ENCODE assay signal across 27 mouse cellular contexts in the genomic region with DNA sequence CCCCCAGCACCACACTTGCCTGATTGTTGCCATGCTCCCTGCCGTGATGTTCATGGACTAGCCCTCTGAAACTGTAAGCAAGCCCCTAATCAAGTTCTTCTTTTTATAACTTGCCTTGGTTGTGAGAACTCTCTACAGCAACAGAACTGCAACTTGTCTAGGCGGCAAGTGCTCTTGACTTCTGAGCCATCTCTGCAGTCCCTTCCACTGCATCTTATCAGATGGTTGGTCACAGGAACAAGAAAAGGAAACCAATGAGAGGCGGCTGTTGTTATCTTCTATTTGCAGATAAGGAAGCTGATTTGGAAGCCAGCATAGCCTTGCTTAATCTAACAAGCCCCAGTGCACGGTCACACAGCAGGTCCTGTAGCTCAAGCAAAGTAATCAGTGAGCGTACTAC. TPM values are rescaled to one million over a fixed set of nuclear protein-coding genes. Genes with fewer than 3 reads are reported as not detected.
DNase-seq lines count a peak whose midpoint lies in the region; ATAC-seq and TF ChIP-seq lines count a peak whose summit lies in the region.
"Had no signal": no experiment of that assay in that cellular context is flagged by ENCODE, and none has a peak within 500 bp of the region (broad histone marks: within the 10 kb centered on the region; RNA-seq: fewer than 3 reads in every experiment).

No protein-coding gene starts in this region.

- H3K9me3 ChIP-seq in intestine, embryonic 15.5 days, result no peaks in the 10 kb centered on the region
- no peaks in the 10 kb centered on the region for H3K9me3 ChIP-seq in intestine, embryonic 16.5 days (ENCODE audit: control insufficient read depth, low read length)
- H3K9me3 ChIP-seq in G1E (replicated peaks), result no peaks in the 10 kb centered on the region; the same call in 1 of the 2 replicates
- no peaks in the 10 kb centered on the region for H3K9me3 ChIP-seq in midbrain, postnatal 0 days (ENCODE audit: low read length)
- H3K9me3 ChIP-seq in liver, embryonic 11.5 days (ENCODE audit: control insufficient read depth, low read length), result no peaks in the 10 kb centered on the region
- H3K9me3 ChIP-seq: heart, embryonic 13.5 days; midbrain, embryonic 12.5 days; neural tube, embryonic 13.5 days had no signal

- DNase-seq in G1E (ENCODE audit: low spot score), result no peak
- DNase-seq in yolk sac, embryonic 10.5 days (ENCODE audit: low spot score), result peak; percentile 56
- DNase-seq in midbrain, postnatal 0 days (ENCODE audit: low spot score), result no peak
- DNase-seq in liver, embryonic 11.5 days (ENCODE audit: low spot score), result no peak
- DNase-seq: adrenal gland, adult 2 months; cerebellum, adult 8-10 months; cerebellum, postnatal 25 days; gastrocnemius, adult 2 months; gastrocnemius, postnatal 36 days; heart, postnatal 10 days; kidney, adult 8-10 months; kidney, postnatal 4 days; left cerebral cortex, postnatal 4 days; thymus, adult 2 months; thymus, postnatal 36 days had no signal

- H3K4me2 ChIP-seq in intestine, embryonic 15.5 days (replicated peaks), result no peak overlapping the region
- H3K4me2 ChIP-seq in intestine, embryonic 16.5 days (ENCODE audit: low read depth, low read length), result no peak overlapping the region
- no peak overlapping the region for H3K4me2 ChIP-seq in midbrain, postnatal 0 days (ENCODE audit: low read depth, low read length, poor library complexity, severe bottlenecking)
- H3K4me2 ChIP-seq in liver, embryonic 11.5 days, result no peak overlapping the region
- H3K4me2 ChIP-seq: heart, embryonic 13.5 days; midbrain, embryonic 12.5 days; neural tube, embryonic 13.5 days had no signal

- WGBS in intestine, embryonic 15.5 days, result 65% methylated on average over 5 of the region's 5 CpGs
- 59% methylated on average over 5 of the region's 5 CpGs for WGBS in intestine, embryonic 16.5 days
- WGBS in midbrain, postnatal 0 days, result 89% methylated on average over 5 of the region's 5 CpGs
- 25% methylated on average over 5 of the region's 5 CpGs for WGBS in liver, embryonic 11.5 days

- ATAC-seq in intestine, embryonic 15.5 days, result 0 out of 2 replicates have a peak, but pooled peaks have one; percentile 42
- ATAC-seq in intestine, embryonic 16.5 days, result no peak
- peak; percentile 88 for ATAC-seq in G1E (ENCODE audit: extremely low read depth, insufficient number of reproducible peaks, low FRiP score, poor library complexity, severe bottlenecking)
- ATAC-seq in hematopoietic stem cell, adult 5-6 weeks (replicated peaks in 1 of 2; ENCODE audit: insufficient read depth in 1 of 2, low FRiP score in 2 of 2, low TSS enrichment in 1 of 2, low read depth in 1 of 2, poor library complexity in 2 of 2, severe bottlenecking in 2 of 2), result peak; percentile 47 to 60
- no peak for ATAC-seq in midbrain, postnatal 0 days (ENCODE audit: low FRiP score)
- no peak for ATAC-seq in liver, embryonic 11.5 days (replicated peaks; ENCODE audit: low FRiP score)
- ATAC-seq: activated CD4-positive, CD25-positive, alpha-beta regulatory T cell, adult 4 months; forebrain, embryonic 14.5 days; hindbrain, embryonic 16.5 days; lung, postnatal 0 days had no signal

- H3K9ac ChIP-seq in intestine, embryonic 15.5 days, result no peak overlapping the region
- H3K9ac ChIP-seq in intestine, embryonic 16.5 days (ENCODE audit: low read depth, low read length), result no peak overlapping the region
- H3K9ac ChIP-seq in midbrain, postnatal 0 days (replicated peaks; ENCODE audit: low read length, poor library complexity, severe bottlenecking), result no peak overlapping the region
- H3K9ac ChIP-seq in liver, embryonic 11.5 days (ENCODE audit: low read depth, low read length), result no peak overlapping the region
- H3K9ac ChIP-seq: heart, embryonic 13.5 days; midbrain, embryonic 12.5 days; neural tube, embryonic 13.5 days had no signal

- no peak overlapping the region for H3K27ac ChIP-seq in intestine, embryonic 15.5 days
- no peak overlapping the region for H3K27ac ChIP-seq in intestine, embryonic 16.5 days (ENCODE audit: low read length)
- no peak overlapping the region for H3K27ac ChIP-seq in midbrain, postnatal 0 days (ENCODE audit: low read depth, low read length)
- H3K27ac ChIP-seq in liver, embryonic 11.5 days (ENCODE audit: low read depth, low read length), result no peak overlapping the region
- H3K27ac ChIP-seq: gastrocnemius, adult 2 months; heart, embryonic 13.5 days; kidney, postnatal 0 days; macrophage; midbrain, embryonic 12.5 days; neural tube, embryonic 13.5 days had no signal

- H3K27me3 ChIP-seq in intestine, embryonic 15.5 days (replicated peaks), result no peaks in the 10 kb centered on the region
- no peaks in the 10 kb centered on the region for H3K27me3 ChIP-seq in intestine, embryonic 16.5 days (replicated peaks; ENCODE audit: control insufficient read depth, insufficient read depth, low read length)
- peaks cover 5% of the 10 kb centered on the region for H3K27me3 ChIP-seq in G1E (ENCODE audit: insufficient read depth, low read length)
- no peaks in the 10 kb centered on the region for H3K27me3 ChIP-seq in midbrain, postnatal 0 days (ENCODE audit: insufficient read depth, low read length)
- no peaks in the 10 kb centered on the region for H3K27me3 ChIP-seq in liver, embryonic 11.5 days (replicated peaks; ENCODE audit: control insufficient read depth, insufficient read depth, low read length)
- H3K27me3 ChIP-seq: heart, embryonic 13.5 days; midbrain, embryonic 12.5 days; neural tube, embryonic 13.5 days had no signal

- TF ChIP-seq CTCF in G1E (IDR thresholded peaks at IDR 0.05; ENCODE audit: low read depth, low read length), result no peak
- no peak for TF ChIP-seq CTCF in midbrain, postnatal 0 days (IDR thresholded peaks at IDR 0.05)

- peaks cover 4% of the 10 kb centered on the region; the same call in 1 of the 2 replicates for H3K4me1 ChIP-seq in intestine, embryonic 15.5 days (replicated peaks)
- peaks cover 8% of the 10 kb centered on the region for H3K4me1 ChIP-seq in intestine, embryonic 16.5 days (ENCODE audit: control insufficient read depth, insufficient read depth, low read length)
- no peaks in the 10 kb centered on the region for H3K4me1 ChIP-seq in G1E (ENCODE audit: insufficient read depth, low read depth, low read length)
- H3K4me1 ChIP-seq in midbrain, postnatal 0 days (ENCODE audit: insufficient read depth, low read length), result no peaks in the 10 kb centered on the region
- peaks cover 4% of the 10 kb centered on the region for H3K4me1 ChIP-seq in liver, embryonic 11.5 days (replicated peaks; ENCODE audit: control insufficient read depth, insufficient read depth, low read length)
- H3K4me1 ChIP-seq: midbrain, embryonic 12.5 days had no signal

- H3K36me3 ChIP-seq in intestine, embryonic 15.5 days, result no peaks in the 10 kb centered on the region
- H3K36me3 ChIP-seq in intestine, embryonic 16.5 days (ENCODE audit: control insufficient read depth, insufficient read depth, low read length), result peaks cover 4% of the 10 kb centered on the region
- H3K36me3 ChIP-seq in G1E (replicated peaks), result no peaks in the 10 kb centered on the region
- no peaks in the 10 kb centered on the region for H3K36me3 ChIP-seq in midbrain, postnatal 0 days (ENCODE audit: insufficient read depth, low read length)
- H3K36me3 ChIP-seq in liver, embryonic 11.5 days (ENCODE audit: control insufficient read depth, insufficient read depth, low read length), result no peaks in the 10 kb centered on the region
- H3K36me3 ChIP-seq: heart, embryonic 13.5 days; midbrain, embryonic 12.5 days; neural tube, embryonic 13.5 days had no signal

- no peak overlapping the region for H3K4me3 ChIP-seq in intestine, embryonic 15.5 days (replicated peaks)
- no peak overlapping the region for H3K4me3 ChIP-seq in intestine, embryonic 16.5 days (ENCODE audit: low read length)
- no peak overlapping the region for H3K4me3 ChIP-seq in G1E (ENCODE audit: low read depth, low read length)
- H3K4me3 ChIP-seq in midbrain, postnatal 0 days (ENCODE audit: low read depth, low read length), result no peak overlapping the region
- H3K4me3 ChIP-seq in liver, embryonic 11.5 days (ENCODE audit: low read depth, low read length), result no peak overlapping the region
- H3K4me3 ChIP-seq: gastrocnemius, adult 2 months; heart, embryonic 13.5 days; midbrain, embryonic 12.5 days; neural tube, embryonic 13.5 days had no signal

RNA-seq across cellular contexts. Expression of a gene that starts 14.5 kb away (rescaled TPM):
- polyA plus RNA-seq in intestine, embryonic 15.5 days (2015; fragmentation: Nextera tagmentation; extraction: Ambion mirVana), result 12.2 and 12.4 TPM in 2 replicates
- 14.5 and 17.3 TPM in 2 replicates for polyA plus RNA-seq in intestine, embryonic 16.5 days (2015; fragmentation: Nextera tagmentation; extraction: Ambion mirVana)
- total RNA-seq in G1E (2014; fragmentation: Nextera tagmentation) (not detected in 2 replicates), G1E (2017) (0.29 and 0.71 TPM in 2 replicates)
- not detected in 2 replicates for polyA plus RNA-seq in G1E (2012)
- 202 and 210 TPM in 2 replicates for total RNA-seq in hematopoietic stem cell, adult 5-6 weeks (2017)
- 6.4 and 10.2 TPM in 2 replicates for total RNA-seq in midbrain, postnatal 0 days (2014; rRNA removed)
- polyA plus RNA-seq in midbrain, postnatal 0 days (2015; fragmentation: Nextera tagmentation; extraction: Ambion mirVana), result 2.4 and 2.9 TPM in 2 replicates
- 2.1 and 2.2 TPM in 2 replicates for polyA plus RNA-seq in liver, embryonic 11.5 days (2014; fragmentation: Nextera tagmentation; extraction: Ambion mirVana)

Comparison
In these comparisons a context has a peak if more than half of its experiments do, and no peak if none do; other contexts are left out.
1. ATAC-seq: peak in intestine, embryonic 15.5 days (single experiment), G1E (single experiment) and hematopoietic stem cell, adult 5-6 weeks (2 of 2); none in intestine, embryonic 16.5 days (single experiment), midbrain, postnatal 0 days (single experiment) and liver, embryonic 11.5 days (single experiment).